Mouse (Mus musculus) E14TG2a.4 (cell line): Measurements from ENCODE around the gene Zswim5.

Source experiments
- H3K27me3 ChIP-seq: 2 replicates; pipeline ENCODE4 v1.6.1; 2014; ENCODE audit warnings: low read length, control low read depth; ENCODE audit not compliant: insufficient read depth
- H3K36me3 ChIP-seq: 2 replicates; pipeline ENCODE4 v1.6.1; 2014; ENCODE audit warnings: low read length, control low read depth; ENCODE audit not compliant: insufficient read depth
- H3K4me1 ChIP-seq: replicated peaks from 2 replicates; pipeline ENCODE4 v1.6.1; 2014; ENCODE audit warnings: low read depth, low read length, control low read depth
- H3K4me3 ChIP-seq: replicated peaks from 2 replicates; pipeline ENCODE4 v1.5.1; 2014; ENCODE audit warnings: mild to moderate bottlenecking, low read length
- H3K9me3 ChIP-seq: 2 replicates; pipeline ENCODE4 v1.6.1; 2014; ENCODE audit warnings: low read length, control low read depth
- CTCF ChIP-seq: conservative IDR thresholded peaks from 2 replicates; pipeline ENCODE4 v1.5.1; 2014; ENCODE audit warnings: low read length
- NANOG ChIP-seq: IDR thresholded peaks from 2 replicates; pipeline ENCODE4 v1.6.1; 2014; ENCODE audit warnings: borderline replicate concordance, low read length, mixed read lengths
- POU5F1 ChIP-seq: IDR thresholded peaks from 2 replicates; pipeline ENCODE4 v1.6.1; 2014; ENCODE audit warnings: low read length, borderline replicate concordance

Zswim5 gene

DNA sequence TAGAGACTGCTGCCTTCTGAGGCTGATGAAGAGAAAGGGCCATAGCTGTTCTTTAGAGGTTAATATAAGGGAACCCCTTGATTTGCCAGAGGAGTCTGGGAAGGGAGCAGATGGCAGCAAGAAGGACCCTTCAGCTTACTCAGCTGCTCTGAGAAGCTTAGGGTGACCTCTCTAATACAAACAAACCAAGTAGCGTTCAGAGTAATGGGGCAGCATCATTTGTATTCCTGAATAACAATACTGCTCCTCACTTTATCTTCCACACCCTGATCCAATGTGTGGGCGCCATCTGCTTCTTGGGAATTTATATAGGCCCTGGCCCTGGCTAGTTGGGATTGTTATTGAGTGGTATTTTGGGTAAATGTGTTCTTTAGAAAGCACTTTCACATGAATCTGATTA is 65.5 kb downstream of the Zswim5 start:
- H3K9me3 ChIP-seq = no peaks in the 10 kb centered on the region
- TF ChIP-seq CTCF = no peak
- peak; percentile 47; the same call in 1 of the 2 replicates for TF ChIP-seq NANOG
- no peak overlapping the region for H3K4me3 ChIP-seq
- no peaks in the 10 kb centered on the region for H3K36me3 ChIP-seq
- H3K27me3 ChIP-seq = no peaks in the 10 kb centered on the region
- peaks cover 24% of the 10 kb centered on the region for H3K4me1 ChIP-seq

DNA sequence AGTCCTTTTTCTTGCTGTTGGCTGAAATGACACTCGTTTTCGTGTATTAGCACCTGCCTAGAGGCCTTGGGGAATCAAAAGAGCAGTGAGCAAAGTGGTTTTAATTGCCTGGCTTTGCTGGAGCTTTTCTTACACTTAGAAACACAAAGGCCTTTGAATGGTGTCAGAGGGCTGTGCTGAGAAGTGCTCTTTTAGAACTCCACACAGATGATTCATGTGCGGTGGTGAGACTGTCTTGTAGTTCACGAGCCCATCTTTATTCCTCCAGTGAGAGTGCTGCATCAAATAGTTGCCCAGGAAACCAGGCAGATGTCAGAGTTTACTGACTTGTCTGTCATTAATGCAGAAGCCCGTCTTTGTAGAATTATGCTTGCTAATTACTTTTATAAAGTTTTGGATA is 66.9 kb downstream of the Zswim5 start:
- peak; percentile 40; the same call in 1 of the 2 replicates for TF ChIP-seq NANOG
- no peak for TF ChIP-seq POU5F1
- TF ChIP-seq CTCF = no peak
- Histone ChIP-seq H3K9me3 (no peaks in the 10 kb centered on the region), H3K4me1 (peaks cover 24% of the 10 kb centered on the region), H3K4me3 (no peak overlapping the region), H3K36me3 (no peaks in the 10 kb centered on the region), H3K27me3 (no peaks in the 10 kb centered on the region)

DNA sequence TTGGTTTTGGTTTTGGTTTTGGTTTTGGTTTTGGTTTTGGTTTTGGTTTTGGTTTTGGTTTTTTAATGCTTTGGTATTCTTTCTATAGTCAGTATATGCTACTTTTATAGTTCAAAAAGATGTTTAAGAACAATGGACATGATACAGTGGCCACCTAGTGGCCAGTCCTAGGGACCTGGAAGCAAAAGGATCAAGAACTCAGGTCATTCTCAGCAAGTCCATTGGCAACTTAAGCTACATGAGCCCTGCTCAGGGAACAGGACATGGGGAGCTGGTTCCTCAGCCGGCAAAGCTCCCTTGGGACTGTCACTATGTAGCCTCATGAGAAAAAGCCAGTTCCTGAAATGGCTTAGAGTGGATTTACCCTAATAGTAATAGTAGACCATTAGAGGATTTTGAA is 74.5 kb downstream of the Zswim5 start:
- Histone ChIP-seq H3K27me3 (no peaks in the 10 kb centered on the region), H3K4me1 (no peaks in the 10 kb centered on the region), H3K9me3 (no peaks in the 10 kb centered on the region), H3K36me3 (no peaks in the 10 kb centered on the region), H3K4me3 (no peak overlapping the region)
- TF ChIP-seq CTCF (peak; percentile 12; the same call in 1 of the 2 replicates), NANOG (no peak), POU5F1 (no peak)

DNA sequence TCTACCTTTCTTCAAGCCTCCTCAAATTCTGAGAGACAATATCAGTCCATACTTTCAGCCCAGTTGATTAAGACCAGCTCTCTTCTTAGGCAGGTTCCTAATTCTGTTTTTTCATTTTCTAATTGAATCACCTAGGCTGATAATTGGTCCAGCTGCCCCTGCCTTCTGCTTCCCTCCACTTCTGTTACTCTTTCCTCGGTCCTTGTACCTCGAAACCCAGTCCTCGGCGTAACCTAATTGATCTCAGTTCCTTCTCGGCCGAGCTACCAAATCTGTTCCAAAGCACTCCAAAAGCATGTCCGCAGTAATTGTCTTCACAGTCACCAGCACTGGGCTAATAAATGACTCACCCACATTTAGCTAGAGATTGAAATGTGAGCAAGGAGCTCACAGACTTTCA is 77.8 kb downstream of the Zswim5 start:
- H3K4me1 ChIP-seq = no peaks in the 10 kb centered on the region
- H3K4me3 ChIP-seq = no peak overlapping the region
- no peaks in the 10 kb centered on the region for H3K27me3 ChIP-seq
- no peak for TF ChIP-seq POU5F1
- TF ChIP-seq CTCF = no peak
- TF ChIP-seq NANOG = no peak
- no peaks in the 10 kb centered on the region for H3K9me3 ChIP-seq
- no peaks in the 10 kb centered on the region for H3K36me3 ChIP-seq

DNA sequence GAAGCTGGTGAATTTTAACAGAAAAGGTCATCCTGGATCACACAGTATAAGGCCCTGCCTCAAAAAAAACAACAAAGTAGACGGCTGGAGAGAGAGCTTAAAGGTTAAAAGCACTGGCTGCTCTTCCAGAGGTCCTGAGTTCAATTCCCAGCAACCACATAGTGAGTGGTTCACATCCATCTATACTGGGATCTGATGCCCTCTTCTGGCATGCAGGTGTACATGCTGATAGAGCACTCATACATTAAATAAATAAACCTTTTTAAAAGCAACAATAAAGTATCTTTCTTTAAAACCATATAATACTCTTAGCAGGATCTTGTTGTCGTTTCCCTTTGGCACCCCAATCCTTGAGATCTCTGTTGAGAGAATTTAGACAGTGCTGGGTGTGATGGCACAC is 99.3 kb downstream of the Zswim5 start:
- no peak for TF ChIP-seq POU5F1
- peak; percentile 18; the same call in 1 of the 2 replicates for TF ChIP-seq CTCF
- Histone ChIP-seq H3K27me3 (no peaks in the 10 kb centered on the region), H3K9me3 (no peaks in the 10 kb centered on the region), H3K4me3 (no peak overlapping the region), H3K36me3 (0 out of 2 replicates have a peak, but pooled peaks cover 5% of the 10 kb centered on the region), H3K4me1 (no peaks in the 10 kb centered on the region)

DNA sequence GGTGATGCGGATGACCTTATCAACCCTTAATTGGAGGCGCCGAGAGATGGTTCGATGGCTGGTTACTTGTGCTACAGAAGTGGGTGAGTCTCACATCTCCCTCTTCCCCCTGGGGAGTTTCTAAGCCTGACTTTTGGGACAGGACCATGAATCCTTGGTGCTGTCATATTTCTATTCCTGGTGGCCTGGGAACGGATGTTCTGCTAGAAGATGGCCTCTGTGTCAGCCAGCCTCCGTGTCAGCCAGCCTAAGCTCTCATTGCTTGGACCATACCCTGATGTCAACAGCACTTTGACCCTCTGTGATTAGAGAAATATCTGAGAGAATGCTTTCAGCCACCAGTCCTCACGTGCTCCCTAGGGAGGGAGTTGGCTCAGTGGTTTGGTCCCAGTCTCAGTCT is 108.5 kb downstream of the Zswim5 start:
- H3K36me3 ChIP-seq = peaks cover 23% of the 10 kb centered on the region
- TF ChIP-seq NANOG (no peak), CTCF (no peak)

DNA sequence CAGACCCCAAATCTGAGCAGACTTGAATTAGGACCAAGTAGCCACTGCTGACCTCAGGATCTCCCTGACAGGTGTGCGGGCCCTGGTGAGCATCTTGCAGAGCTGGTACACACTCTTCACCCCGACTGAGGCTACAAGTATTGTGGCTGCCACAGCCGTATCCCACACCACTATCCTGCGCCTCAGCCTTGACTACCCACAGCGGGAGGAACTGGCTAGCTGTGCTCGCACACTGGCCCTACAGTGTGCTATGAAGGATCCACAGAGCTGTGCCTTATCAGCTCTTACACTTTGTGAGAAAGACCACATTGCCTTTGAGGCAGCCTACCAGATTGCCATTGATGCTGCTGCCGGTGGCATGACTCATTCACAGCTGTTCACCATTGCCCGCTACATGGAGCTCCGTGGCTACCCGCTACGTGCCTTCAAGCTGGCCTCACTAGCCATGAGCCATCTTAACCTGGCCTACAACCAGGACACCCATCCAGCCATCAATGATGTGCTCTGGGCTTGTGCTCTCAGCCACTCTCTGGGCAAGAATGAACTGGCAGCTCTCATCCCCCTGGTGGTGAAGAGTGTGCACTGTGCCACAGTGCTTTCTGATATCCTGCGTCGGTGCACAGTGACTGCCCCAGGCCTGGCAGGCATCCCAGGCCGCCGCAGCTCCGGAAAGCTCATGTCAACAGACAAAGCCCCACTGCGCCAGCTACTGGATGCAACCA is 109.4 kb downstream of the Zswim5 start:
- Histone ChIP-seq H3K36me3 (peaks cover 31% of the 10 kb centered on the region), H3K4me1 (peaks cover 51% of the 10 kb centered on the region), H3K9me3 (no peaks in the 10 kb centered on the region), H3K4me3 (peak overlapping the region; percentile 62), H3K27me3 (no peaks in the 10 kb centered on the region)
- TF ChIP-seq NANOG (no peak), CTCF (peak; percentile 73)

More for the DNA sequence above, 108.5 kb downstream of the Zswim5 start:
- H3K9me3 ChIP-seq = no peaks in the 10 kb centered on the region
- H3K4me3 ChIP-seq = no peak overlapping the region
- peaks cover 44% of the 10 kb centered on the region for H3K4me1 ChIP-seq
- H3K27me3 ChIP-seq = no peaks in the 10 kb centered on the region

DNA sequence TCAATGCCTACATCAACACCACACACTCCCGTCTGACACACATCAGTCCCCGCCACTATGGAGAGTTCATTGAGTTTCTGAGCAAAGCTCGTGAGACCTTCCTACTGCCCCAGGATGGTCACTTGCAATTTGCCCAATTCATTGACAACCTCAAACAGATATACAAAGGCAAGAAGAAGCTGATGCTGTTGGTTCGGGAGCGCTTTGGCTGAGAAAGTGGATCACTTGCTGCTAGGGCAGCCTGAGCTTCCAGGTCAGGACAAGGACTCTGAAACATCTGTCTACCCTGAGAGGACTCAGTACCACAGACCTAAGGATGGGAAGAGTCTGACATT is 109.9 kb downstream of the Zswim5 start:
- no peak for TF ChIP-seq CTCF
- TF ChIP-seq NANOG = no peak
- no peak for TF ChIP-seq POU5F1
- H3K9me3 ChIP-seq = no peaks in the 10 kb centered on the region
- H3K4me1 ChIP-seq = peaks cover 52% of the 10 kb centered on the region
- H3K4me3 ChIP-seq = peak overlapping the region; percentile 62
- H3K36me3 ChIP-seq = peaks cover 36% of the 10 kb centered on the region
- H3K27me3 ChIP-seq = no peaks in the 10 kb centered on the region

DNA sequence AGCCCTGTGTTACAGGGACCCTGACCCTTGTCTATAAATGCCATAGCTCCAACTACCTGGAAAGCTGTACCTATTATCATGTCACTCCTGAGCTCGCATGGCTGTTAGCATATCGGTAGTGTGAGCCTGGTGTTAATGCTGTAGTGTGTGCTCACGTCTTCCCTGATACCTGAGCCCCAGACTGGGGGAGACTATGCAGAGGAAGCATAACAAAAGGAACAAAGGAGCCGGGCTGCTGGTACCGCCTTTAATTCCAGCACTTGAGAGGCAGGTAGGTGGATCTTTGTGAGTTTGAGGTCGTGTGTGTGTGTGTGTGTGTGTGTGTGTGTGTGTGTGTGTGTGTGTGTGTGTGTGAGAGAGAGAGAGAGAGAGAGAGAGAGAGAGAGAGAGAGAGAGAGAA is 112.6 kb downstream of the Zswim5 start:
- Histone ChIP-seq H3K27me3 (no peaks in the 10 kb centered on the region), H3K4me3 (no peak overlapping the region), H3K4me1 (peaks cover 72% of the 10 kb centered on the region), H3K36me3 (peaks cover 42% of the 10 kb centered on the region), H3K9me3 (no peaks in the 10 kb centered on the region)
- peak; percentile 37; the same call in 1 of the 2 replicates for TF ChIP-seq POU5F1
- TF ChIP-seq NANOG = no peak
- no peak for TF ChIP-seq CTCF

DNA sequence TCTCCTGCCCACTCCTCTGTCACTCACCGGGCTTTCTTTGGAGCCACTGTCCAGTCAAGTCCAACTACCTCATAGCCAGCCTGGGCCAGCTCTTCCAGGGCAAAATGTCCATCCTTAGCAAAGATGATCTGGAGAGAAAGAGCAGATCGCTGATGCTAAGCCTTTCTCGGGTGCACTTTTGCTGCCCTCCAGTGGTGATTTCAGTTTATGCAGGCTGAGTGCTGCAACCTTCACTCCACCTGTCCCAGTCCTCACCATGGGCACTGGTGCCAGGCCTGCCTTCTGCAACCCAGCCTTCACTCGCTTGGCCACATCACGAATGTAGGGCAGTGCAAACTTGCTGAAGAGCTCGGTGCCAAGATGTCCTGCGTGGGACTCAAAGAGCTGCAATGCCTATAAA is 114.2 kb downstream of the Zswim5 start:
- TF ChIP-seq NANOG = no peak
- TF ChIP-seq CTCF = peak; percentile 77
- Histone ChIP-seq H3K4me3 (no peak overlapping the region), H3K27me3 (no peaks in the 10 kb centered on the region), H3K36me3 (peaks cover 42% of the 10 kb centered on the region), H3K4me1 (peaks cover 73% of the 10 kb centered on the region), H3K9me3 (no peaks in the 10 kb centered on the region)
